Mouse (Mus musculus) heart, postnatal 0 days (tissue): Measurements from ENCODE around the gene Ptgir. TPM values are rescaled to one million over a fixed set of nuclear protein-coding genes. Genes with fewer than 3 reads are reported as not detected.
A peak's percentile ranks its signal among the peaks of the same experiment; 100 is the strongest.

Experiments
- ATAC-seq: fragments of 200-750 bp; cut with Nextera tagmentation; 2 replicates; pipeline ENCODE4 v1.8.0; 2017; ENCODE audit warnings: low read depth, moderate number of reproducible peaks, moderate library complexity; ENCODE audit not compliant: insufficient read depth
- DNase-seq: peaks from one replicate; pipeline ENCODE4 v3.0.0-alpha.2; 2016; ENCODE audit warnings: low spot score
- H3K27ac ChIP-seq: fragments of 300-500 bp; sonication (generic); 2 replicates; pipeline ENCODE4 v1.5.1; 2014; ENCODE audit warnings: low read depth, mild to moderate bottlenecking
- H3K27me3 ChIP-seq: fragments of 300-500 bp; sonication (generic); 2 replicates; pipeline ENCODE4 v1.6.1; 2014; ENCODE audit warnings: low read length, mixed read lengths; ENCODE audit not compliant: control insufficient read depth, insufficient read depth
- H3K36me3 ChIP-seq: fragments of 300-500 bp; sonication (generic); replicated peaks from 2 replicates; pipeline ENCODE4 v1.6.1; 2014; ENCODE audit warnings: low read length, mixed read lengths; ENCODE audit not compliant: control insufficient read depth, insufficient read depth
- H3K4me1 ChIP-seq: fragments of 300-500 bp; sonication (generic); 2 replicates; pipeline ENCODE4 v1.6.1; 2014; ENCODE audit warnings: antibody characterized with exemption; ENCODE audit not compliant: control insufficient read depth, insufficient read depth
- H3K4me2 ChIP-seq: fragments of 300-500 bp; sonication (generic); 2 replicates; pipeline ENCODE4 v1.6.1; 2014; ENCODE audit warnings: low read depth, mild to moderate bottlenecking, low read length, moderate library complexity
- H3K4me3 ChIP-seq: fragments of 300-500 bp; sonication (generic); 2 replicates; pipeline ENCODE4 v1.5.1; 2014; ENCODE audit warnings: low read depth, low read length
- H3K9ac ChIP-seq: fragments of 300-500 bp; sonication (generic); replicated peaks from 2 replicates; pipeline ENCODE4 v1.6.1; 2014; ENCODE audit warnings: low read depth, low read length, mixed read lengths
- H3K9me3 ChIP-seq: fragments of 300-500 bp; sonication (generic); replicated peaks from 2 replicates; pipeline ENCODE4 v1.6.1; 2016; ENCODE audit warnings: low read length; ENCODE audit not compliant: control insufficient read depth
- CTCF ChIP-seq: IDR thresholded peaks from 2 replicates; pipeline ENCODE4 v1.5.1; 2016; ENCODE audit warnings: antibody characterized with exemption, control low read depth, low read depth
- EP300 ChIP-seq: IDR thresholded peaks from 2 replicates; pipeline ENCODE4 v1.6.1; 2016; ENCODE audit warnings: antibody characterized with exemption, low read depth
- WGBS: fragments of 180-500 bp; shearing (Covaris S2); extraction: QIAGEN DNeasy Blood & Tissue Kit; methylation state at CpG from one replicate; pipeline ENCODE4 v1.1.7; 2014; 5-methylcytosine and 5-hydroxymethylcytosine counted together
- polyA plus RNA-seq: library from polyadenylated mRNA; unstranded; fragments of >200 nt; fragmentation: Nextera tagmentation; extraction: Ambion mirVana; gene quantifications from 2 replicates; pipeline ENCODE4 v1.2.1, GENCODE M21; 2015
- total RNA-seq: library from RNA; depleted of rRNA; stranded (reverse); fragments of >200 nt; gene quantifications from 2 replicates; pipeline ENCODE4 v1.2.3, GENCODE M21; 2014; ENCODE audit warnings: low replicate concordance

The Ptgir gene
- total and polyA plus RNA-seq, 2 experiments from 2014 or later = 1.2 to 2.3 TPM

DNA sequence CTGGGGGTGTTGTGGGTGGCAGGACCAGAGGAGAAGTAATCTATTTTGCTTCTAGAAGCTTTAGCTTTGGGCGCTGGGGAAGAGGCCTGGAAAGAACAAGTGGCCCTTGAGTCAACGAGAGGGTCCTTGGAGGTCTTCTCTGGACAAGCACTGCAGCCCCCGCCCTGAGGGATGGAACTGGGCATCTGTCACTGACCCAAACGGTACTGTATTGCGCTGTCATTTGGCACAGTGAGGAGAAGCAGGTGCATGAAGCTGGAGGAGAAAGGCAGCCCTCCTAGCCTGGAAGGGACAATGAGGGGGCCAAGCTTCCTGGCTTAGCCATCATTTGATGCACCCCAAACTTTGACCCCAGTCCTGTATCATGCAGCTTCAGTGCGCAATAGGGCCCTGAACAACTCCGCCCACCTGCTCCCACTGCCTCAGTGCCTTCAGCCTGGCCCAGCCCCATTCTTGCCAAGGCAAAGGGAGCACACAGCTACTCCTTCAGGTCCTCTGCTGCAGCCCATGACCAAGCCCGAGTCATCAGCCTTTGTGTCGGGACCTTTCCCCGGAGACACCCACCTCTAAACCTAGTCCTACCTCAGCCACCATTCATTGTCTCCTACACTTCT lies 16.2 kb downstream of the Ptgir start:
- DNase-seq = no peak
- Histone ChIP-seq H3K4me1 (peaks cover 37% of the 10 kb centered on the region), H3K36me3 (peaks cover 27% of the 10 kb centered on the region), H3K27ac (peak overlapping the region; percentile 9; the same call in 1 of the 2 replicates), H3K9me3 (no peaks in the 10 kb centered on the region), H3K9ac (peak overlapping the region; percentile 93), H3K4me2 (peak overlapping the region; percentile 99), H3K4me3 (peak overlapping the region; percentile 89), H3K27me3 (no peaks in the 10 kb centered on the region)
- TF ChIP-seq EP300 (no peak), CTCF (no peak)
- WGBS = 45% methylated on average over 10 of the region's 10 CpGs
- ATAC-seq = no peak

DNA sequence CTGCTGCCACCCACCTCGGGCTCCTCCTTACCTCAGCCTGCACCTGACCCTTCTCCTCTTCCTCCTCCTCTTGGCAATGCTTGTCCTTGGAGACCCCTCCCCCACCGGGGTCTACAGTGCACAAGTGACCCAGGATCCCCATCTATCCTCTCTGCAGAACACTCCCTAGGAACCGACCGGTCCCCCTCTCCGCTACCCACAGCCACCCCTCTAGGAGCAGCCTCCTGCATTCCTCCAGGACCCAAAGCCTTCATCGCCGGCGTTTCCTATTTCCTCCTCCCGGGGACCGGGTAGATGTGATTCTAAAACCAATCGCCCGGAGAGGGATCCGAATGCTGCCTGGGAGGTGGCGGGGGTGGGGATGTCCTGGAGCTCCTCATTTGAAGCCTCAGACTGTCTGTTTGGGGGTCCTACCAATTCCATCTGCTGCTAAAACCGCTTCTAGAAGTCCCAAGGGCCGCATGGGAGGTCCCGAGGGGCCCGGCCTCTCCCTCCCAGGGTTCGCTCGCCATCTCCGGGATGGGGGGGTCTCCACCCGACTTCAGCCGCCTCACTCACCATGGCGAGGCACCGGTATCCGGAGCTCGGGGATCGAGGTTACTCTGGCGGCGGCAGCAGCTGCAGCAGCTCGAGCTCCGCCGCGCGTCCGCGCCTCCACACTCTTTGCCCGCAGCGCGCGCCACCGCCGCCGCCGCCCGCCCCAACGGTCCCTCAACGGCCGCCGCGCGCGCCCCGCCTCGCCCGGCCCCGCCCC lies 17.2 kb downstream of the Ptgir start:
- peak overlapping the region; percentile 99 for H3K4me2 ChIP-seq
- H3K9me3 ChIP-seq = no peaks in the 10 kb centered on the region
- no peaks in the 10 kb centered on the region for H3K27me3 ChIP-seq
- DNase-seq = no peak
- peak overlapping the region; percentile 93 for H3K9ac ChIP-seq
- H3K27ac ChIP-seq = peak overlapping the region; percentile 91
- no peak for TF ChIP-seq EP300
- no peak for TF ChIP-seq CTCF
- peak overlapping the region; percentile 89 for H3K4me3 ChIP-seq
- ATAC-seq = 0 out of 2 replicates have a peak, but pooled peaks have one; percentile 0
- 0% methylated on average over 55 of the region's 57 CpGs for WGBS
- peaks cover 37% of the 10 kb centered on the region for H3K4me1 ChIP-seq
- H3K36me3 ChIP-seq = peaks cover 17% of the 10 kb centered on the region

DNA sequence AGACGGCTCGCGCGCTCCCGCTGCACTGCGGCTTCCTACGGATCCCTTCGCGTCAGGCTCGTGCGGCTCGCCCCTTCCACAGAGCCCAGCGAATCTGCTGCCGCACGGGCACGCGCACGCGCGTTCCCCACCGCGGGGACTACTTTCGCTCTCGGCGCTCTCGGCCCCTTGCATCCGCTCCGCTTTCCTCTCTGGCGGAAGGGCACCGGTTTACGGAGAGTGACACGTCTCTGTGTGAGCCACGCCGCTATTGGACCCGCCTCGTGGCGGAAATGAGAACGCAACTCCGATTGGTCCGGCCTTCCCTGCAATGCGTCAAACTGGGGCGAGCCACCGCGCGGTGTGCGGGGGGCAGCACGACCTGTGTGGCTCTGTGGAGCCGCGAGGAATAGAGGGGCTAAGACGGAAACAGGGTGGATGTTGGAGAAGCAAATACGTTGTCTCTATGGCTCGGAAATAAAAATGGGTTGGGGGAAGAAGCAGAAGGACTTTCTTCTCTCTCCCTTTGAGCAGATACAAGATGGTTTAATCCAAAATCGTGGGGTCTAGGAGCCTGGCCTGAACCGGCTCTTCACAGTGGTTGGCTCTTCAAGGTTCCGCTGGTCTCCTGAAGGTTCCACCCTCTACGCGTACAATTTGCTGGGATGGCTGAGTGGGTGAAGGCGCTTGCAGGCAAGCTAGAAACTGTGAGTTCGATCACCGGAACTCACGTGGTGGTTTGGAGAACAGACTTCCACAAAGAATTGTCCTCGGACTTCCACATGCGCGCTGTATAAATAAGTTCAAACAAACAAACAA lies 17.9 kb downstream of the Ptgir start, which contains the start of gene Calm3:
Calm3 (minus strand) TSS at position 78 of the 798 bp plus-strand sequence.
- 2% methylated on average over 64 of the region's 64 CpGs for WGBS
- Histone ChIP-seq H3K4me1 (peaks cover 37% of the 10 kb centered on the region), H3K27ac (peak within 1 kb of the TSS; percentile 95), H3K4me2 (peak within 1 kb of the TSS; percentile 99), H3K27me3 (no peaks in the 10 kb centered on the region), H3K9ac (peak within 1 kb of the TSS; percentile 93), H3K4me3 (peak within 1 kb of the TSS; percentile 89), H3K36me3 (peaks cover 11% of the 10 kb centered on the region), H3K9me3 (no peaks in the 10 kb centered on the region)
- peak; percentile 86 for ATAC-seq
- DNase-seq = peak; percentile 98
- TF ChIP-seq EP300 (peak; percentile 95; the same call in 1 of the 2 replicates), CTCF (no peak)

DNA sequence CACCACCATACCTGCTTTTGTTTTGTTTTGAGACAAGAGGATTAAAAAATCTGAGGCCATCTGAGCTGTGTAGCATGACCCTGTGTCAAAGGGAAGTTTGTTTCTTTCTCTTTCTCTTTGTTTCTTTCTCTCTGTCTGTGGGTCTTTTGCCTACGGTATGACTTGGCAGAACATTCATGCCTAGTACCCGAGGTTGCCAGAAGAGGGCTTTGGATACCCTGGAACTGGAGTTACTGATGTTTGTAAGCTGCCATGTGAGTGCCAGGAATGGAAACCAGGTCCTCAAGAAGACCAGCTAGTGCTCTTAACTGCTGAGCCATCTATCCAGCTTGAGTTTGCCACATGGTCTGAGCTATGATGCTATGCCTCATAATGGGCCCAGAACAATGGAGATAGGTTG lies 22.1 kb downstream of the Ptgir start:
- no peak for TF ChIP-seq CTCF
- TF ChIP-seq EP300 = no peak
- DNase-seq = no peak
- H3K9me3 ChIP-seq = no peaks in the 10 kb centered on the region
- H3K4me1 ChIP-seq = no peaks in the 10 kb centered on the region
- H3K36me3 ChIP-seq = no peaks in the 10 kb centered on the region
- no peak overlapping the region for H3K4me3 ChIP-seq
- H3K27ac ChIP-seq = no peak overlapping the region
- ATAC-seq = no peak
- H3K9ac ChIP-seq = no peak overlapping the region
- H3K27me3 ChIP-seq = no peaks in the 10 kb centered on the region
- H3K4me2 ChIP-seq = no peak overlapping the region
- WGBS = 27% methylated on average over 2 of the region's 2 CpGs

DNA sequence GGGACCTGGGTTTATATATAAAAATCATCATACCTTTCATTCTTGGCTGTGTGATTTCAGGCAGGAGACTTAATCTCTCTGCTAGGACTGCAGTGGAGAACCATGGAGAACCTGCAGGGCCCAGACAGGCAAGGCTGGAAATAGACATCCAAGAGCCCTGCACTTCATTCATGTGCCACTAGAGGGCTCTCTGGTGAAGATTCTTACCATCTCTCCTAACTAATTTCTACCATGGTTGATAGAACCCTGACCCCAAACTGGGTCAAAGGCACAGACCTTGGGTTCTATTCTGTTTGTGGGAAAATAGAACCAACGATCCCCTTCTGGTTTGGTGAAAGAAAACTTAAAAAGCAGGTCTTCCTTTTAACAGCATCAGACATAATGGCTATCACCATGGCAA lies 24.6 kb downstream of the Ptgir start:
- H3K36me3 ChIP-seq = no peaks in the 10 kb centered on the region
- H3K4me2 ChIP-seq = no peak overlapping the region
- no peak for TF ChIP-seq EP300
- peak; percentile 71 for TF ChIP-seq CTCF
- no peaks in the 10 kb centered on the region for H3K27me3 ChIP-seq
- DNase-seq (peak; percentile 44), ATAC-seq (no peak)
- H3K4me3 ChIP-seq = no peak overlapping the region
- no peak overlapping the region for H3K9ac ChIP-seq
- H3K9me3 ChIP-seq = no peaks in the 10 kb centered on the region
- no peaks in the 10 kb centered on the region for H3K4me1 ChIP-seq
- 7% methylated on average over 1 of the region's 1 CpGs for WGBS
- no peak overlapping the region for H3K27ac ChIP-seq
